8 mouse cellular contexts compared by ENCODE assay signal in the genomic region with DNA sequence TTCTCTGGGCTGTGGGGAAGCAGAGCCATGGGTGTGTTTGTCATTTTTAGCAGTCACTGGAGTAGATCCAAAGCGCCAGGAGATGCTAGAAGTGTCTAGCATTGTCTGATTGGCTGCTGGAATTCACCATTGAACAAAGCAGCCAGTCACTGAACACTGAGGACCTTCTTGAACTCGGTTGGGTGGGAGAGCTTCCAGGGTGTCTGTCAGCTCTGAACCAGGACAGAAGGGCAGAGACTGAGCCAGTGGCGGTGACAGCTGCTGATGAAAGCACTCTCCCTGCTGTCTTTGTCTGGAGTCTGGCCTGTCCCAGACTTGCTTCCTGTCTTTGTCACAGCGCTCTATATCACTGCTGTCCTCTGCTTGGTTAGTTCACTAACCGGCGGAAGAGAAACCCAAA. TPM values are rescaled to one million over a fixed set of nuclear protein-coding genes. Genes with fewer than 3 reads are reported as not detected.
DNase-seq lines count a peak whose midpoint lies in the region; ATAC-seq and TF ChIP-seq lines count a peak whose summit lies in the region.

No protein-coding gene starts in this region.

- H3K9ac ChIP-seq in hindbrain, postnatal 0 days (replicated peaks; ENCODE audit: low read length): no peak overlapping the region
- 0 out of 2 replicates have a peak overlapping the region, but pooled peaks have one; percentile 4 for H3K9ac ChIP-seq in limb, embryonic 14.5 days (ENCODE audit: low read depth, low read length, severe bottlenecking)
- H3K9ac ChIP-seq in neural tube, embryonic 12.5 days: no peak overlapping the region

- H3K4me3 ChIP-seq in hindbrain, postnatal 0 days (ENCODE audit: low read length): no peak overlapping the region
- no peak overlapping the region for H3K4me3 ChIP-seq in limb, embryonic 14.5 days (replicated peaks; ENCODE audit: low read length)
- H3K4me3 ChIP-seq in neural tube, embryonic 12.5 days: no peak overlapping the region

- peak; percentile 93 for ATAC-seq in hindbrain, postnatal 0 days
- peak; percentile 62 for ATAC-seq in limb, embryonic 14.5 days (ENCODE audit: low FRiP score, low read depth)
- ATAC-seq in neural tube, embryonic 12.5 days (ENCODE audit: low FRiP score, low read depth): peak; percentile 87

- TF ChIP-seq POLR2A in limb, embryonic 14.5 days (IDR thresholded peaks at IDR 0.05; ENCODE audit: borderline replicate concordance, extremely low read depth, insufficient read depth, insufficient read length): no peak

- TF ChIP-seq CTCF in hindbrain, postnatal 0 days (IDR thresholded peaks at IDR 0.05; ENCODE audit: low read depth): no peak

- H3K27ac ChIP-seq in hindbrain, postnatal 0 days: peak overlapping the region; percentile 78
- H3K27ac ChIP-seq in limb, embryonic 14.5 days (replicated peaks; ENCODE audit: low read depth, low read length): no peak overlapping the region
- H3K27ac ChIP-seq in neural tube, embryonic 12.5 days: peak overlapping the region; percentile 84

- 0 out of 2 replicates have a peak overlapping the region, but pooled peaks have one; percentile 17 for H3K4me2 ChIP-seq in hindbrain, postnatal 0 days (ENCODE audit: low read depth, low read length)
- no peak overlapping the region for H3K4me2 ChIP-seq in limb, embryonic 14.5 days (replicated peaks; ENCODE audit: low read depth, low read length, severe bottlenecking)
- H3K4me2 ChIP-seq in neural tube, embryonic 12.5 days (replicated peaks): no peak overlapping the region

- peak; percentile 77 to 87 for DNase-seq in right cerebral cortex, postnatal 10 days (ENCODE audit: low spot score in 2 of 2)
- DNase-seq in right cerebral cortex, postnatal 36 days (ENCODE audit: low spot score in 2 of 2): no peak
- peak; percentile 39 to 59 for DNase-seq in frontal cortex, postnatal 36 days (ENCODE audit: low spot score in 2 of 2)
- peak; percentile 86 for DNase-seq in hindbrain, postnatal 0 days (ENCODE audit: low spot score)
- DNase-seq in limb, embryonic 14.5 days (ENCODE audit: low spot score): peak; percentile 39
- no peak for DNase-seq in thymus, postnatal 36 days
- no peak for DNase-seq in urinary bladder, adult 2 months (ENCODE audit: low spot score)

- WGBS in hindbrain, postnatal 0 days: 9% methylated on average over 6 of the region's 6 CpGs
- 58% methylated on average over 6 of the region's 6 CpGs for WGBS in limb, embryonic 14.5 days
- WGBS in neural tube, embryonic 12.5 days: 13% methylated on average over 6 of the region's 6 CpGs

- no peaks in the 10 kb centered on the region for H3K36me3 ChIP-seq in hindbrain, postnatal 0 days (ENCODE audit: insufficient read depth, low read length)
- no peaks in the 10 kb centered on the region for H3K36me3 ChIP-seq in limb, embryonic 14.5 days (ENCODE audit: control insufficient read depth, insufficient read depth, low read length)
- no peaks in the 10 kb centered on the region for H3K36me3 ChIP-seq in neural tube, embryonic 12.5 days

- H3K4me1 ChIP-seq in hindbrain, postnatal 0 days (ENCODE audit: insufficient read depth, low read length): peaks cover 8% of the 10 kb centered on the region; the same call in 1 of the 2 replicates
- peaks cover 4% of the 10 kb centered on the region; the same call in 1 of the 2 replicates for H3K4me1 ChIP-seq in limb, embryonic 14.5 days (ENCODE audit: control insufficient read depth, insufficient read depth, low read length)
- peaks cover 45% of the 10 kb centered on the region for H3K4me1 ChIP-seq in neural tube, embryonic 12.5 days

- H3K9me3 ChIP-seq in hindbrain, postnatal 0 days (ENCODE audit: low read length): no peaks in the 10 kb centered on the region
- H3K9me3 ChIP-seq in limb, embryonic 14.5 days (ENCODE audit: control insufficient read depth, low read length): no peaks in the 10 kb centered on the region
- H3K9me3 ChIP-seq in neural tube, embryonic 12.5 days: no peaks in the 10 kb centered on the region

- H3K27me3 ChIP-seq in hindbrain, postnatal 0 days (ENCODE audit: insufficient read depth, low read length): no peaks in the 10 kb centered on the region
- no peaks in the 10 kb centered on the region for H3K27me3 ChIP-seq in limb, embryonic 14.5 days (ENCODE audit: control insufficient read depth, insufficient read depth, low read length)
- H3K27me3 ChIP-seq in neural tube, embryonic 12.5 days (replicated peaks): no peaks in the 10 kb centered on the region

RNA-seq across cellular contexts. Expression of a gene that starts 6.5 kb away (rescaled TPM):
- 8.1 and 12.0 TPM in 2 replicates for total RNA-seq in hindbrain, postnatal 0 days (2014; rRNA removed)
- polyA plus RNA-seq in hindbrain, postnatal 0 days (2015; fragmentation: Nextera tagmentation; extraction: Ambion mirVana): 9.7 and 11.3 TPM in 2 replicates
- 11.8 and 12.3 TPM in 2 replicates for polyA plus RNA-seq in limb, embryonic 14.5 days (2012; rRNA removed)
- 9.7 and 10.4 TPM in 2 replicates for polyA plus RNA-seq in limb, embryonic 14.5 days (2014; fragmentation: Nextera tagmentation; extraction: Ambion mirVana)
- 21.2 and 22.9 TPM in 2 replicates for polyA plus RNA-seq in neural tube, embryonic 12.5 days (2016; fragmentation: Nextera tagmentation; extraction: Ambion mirVana)
- polyA plus RNA-seq in urinary bladder, adult 2 months (2012; rRNA removed): 9.1 and 9.6 TPM in 2 replicates

RNA-seq across cellular contexts. Expression of a gene that starts 6.6 kb away (rescaled TPM):
- 13.4 and 20.7 TPM in 2 replicates for total RNA-seq in hindbrain, postnatal 0 days (2014; rRNA removed)
- polyA plus RNA-seq in hindbrain, postnatal 0 days (2015; fragmentation: Nextera tagmentation; extraction: Ambion mirVana): 9.2 and 11.1 TPM in 2 replicates
- polyA plus RNA-seq in limb, embryonic 14.5 days (2012; rRNA removed): 10.2 and 11.0 TPM in 2 replicates
- polyA plus RNA-seq in limb, embryonic 14.5 days (2014; fragmentation: Nextera tagmentation; extraction: Ambion mirVana): 9.5 and 12.2 TPM in 2 replicates
- 17.9 and 18.8 TPM in 2 replicates for polyA plus RNA-seq in neural tube, embryonic 12.5 days (2016; fragmentation: Nextera tagmentation; extraction: Ambion mirVana)
- 7.2 and 7.7 TPM in 2 replicates for polyA plus RNA-seq in urinary bladder, adult 2 months (2012; rRNA removed)

RNA-seq across cellular contexts. Expression of a gene that starts 28.5 kb away (rescaled TPM):
- total RNA-seq in hindbrain, postnatal 0 days (2014; rRNA removed): 209 and 223 TPM in 2 replicates
- polyA plus RNA-seq in hindbrain, postnatal 0 days (2015; fragmentation: Nextera tagmentation; extraction: Ambion mirVana): 102 and 109 TPM in 2 replicates
- polyA plus RNA-seq in limb, embryonic 14.5 days (2012; rRNA removed): 379 and 405 TPM in 2 replicates
- 122 and 234 TPM in 2 replicates for polyA plus RNA-seq in limb, embryonic 14.5 days (2014; fragmentation: Nextera tagmentation; extraction: Ambion mirVana)
- polyA plus RNA-seq in neural tube, embryonic 12.5 days (2016; fragmentation: Nextera tagmentation; extraction: Ambion mirVana): 293 and 314 TPM in 2 replicates
- polyA plus RNA-seq in urinary bladder, adult 2 months (2012; rRNA removed): 106 and 119 TPM in 2 replicates

Comparison
In these comparisons a context has a peak if more than half of its experiments do, and no peak if none do; other contexts are left out.
1. DNase-seq: peak in right cerebral cortex, postnatal 10 days (2 of 2), frontal cortex, postnatal 36 days (2 of 2), hindbrain, postnatal 0 days (single experiment) and limb, embryonic 14.5 days (single experiment); none in right cerebral cortex, postnatal 36 days (0 of 2), thymus, postnatal 36 days (0 of 2) and urinary bladder, adult 2 months (single experiment).
2. Peak in every context shown above with its lines, with median percentiles within 50 percentile points of each other: ATAC-seq.